Mouse (Mus musculus) ES-E14 (cell line): Measurements from ENCODE around the gene Sfxn3.

ENCODE experiments used
- CHD2 ChIP-seq: IDR thresholded peaks from 2 replicates; pipeline ENCODE4 v1.6.1; 2014; ENCODE audit warnings: mild to moderate bottlenecking, low read depth, low read length, inconsistent platforms
- HCFC1 ChIP-seq: IDR thresholded peaks from 2 replicates; pipeline ENCODE4 v1.6.1; 2012; ENCODE audit warnings: low read length, inconsistent platforms, borderline replicate concordance; ENCODE audit not compliant: insufficient read depth
- MAFK ChIP-seq: IDR thresholded peaks from 2 replicates; pipeline ENCODE4 v1.6.1; 2014; ENCODE audit warnings: mild to moderate bottlenecking, low read depth, low read length, inconsistent platforms; ENCODE audit not compliant: insufficient read depth
- ZC3H11A ChIP-seq: IDR thresholded peaks from 2 replicates; pipeline ENCODE4 v1.6.1; 2012; ENCODE audit warnings: low read depth, mild to moderate bottlenecking, inconsistent platforms, low read length, borderline replicate concordance
- ZNF384 ChIP-seq: IDR thresholded peaks from 2 replicates; pipeline ENCODE4 v1.6.1; 2012; ENCODE audit warnings: low read depth, low read length, inconsistent platforms

DNA sequence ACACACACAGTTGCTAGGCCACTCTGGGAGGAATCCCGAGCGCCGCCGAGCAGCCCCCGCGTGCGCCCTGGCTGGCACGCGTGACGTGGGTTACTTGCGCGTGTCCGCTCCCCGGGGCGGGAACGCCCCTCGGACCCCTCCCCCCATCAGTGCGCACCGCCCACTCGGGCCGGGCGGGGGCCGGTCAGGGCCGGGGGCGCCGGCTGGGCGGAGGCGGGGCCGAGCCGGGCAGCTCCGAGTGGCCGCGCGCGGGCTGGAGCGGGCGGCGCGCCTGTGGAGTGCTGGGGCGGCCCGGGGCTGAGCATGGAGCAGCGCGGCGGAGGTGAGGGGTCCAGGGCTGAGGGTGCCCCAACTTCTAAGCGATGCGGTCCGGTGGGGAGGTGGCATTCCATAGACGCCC lies 29.4 kb upstream of the Sfxn3 start:
- TF ChIP-seq ZC3H11A (no peak), MAFK (no peak), ZNF384 (no peak), HCFC1 (no peak), CHD2 (no peak)
